Mouse (Mus musculus) lung, embryonic 16.5 days (tissue): ENCODE data around the gene Slc25a21. TPM values are rescaled to one million over a fixed set of nuclear protein-coding genes. Genes with fewer than 3 reads are reported as not detected.
A peak's percentile ranks its signal among the peaks of the same experiment; 100 is the strongest.

ENCODE experiments used
- ATAC-seq: fragments of 200-750 bp; cut with Nextera tagmentation; 2 replicates; pipeline ENCODE4 v1.8.0; 2017; ENCODE audit warnings: low read depth, mild to moderate bottlenecking, moderate library complexity
- H3K27ac ChIP-seq: fragments of 300-500 bp; sonication (generic); 2 replicates; pipeline ENCODE4 v1.5.1; 2014; ENCODE audit warnings: mild to moderate bottlenecking, control low read depth, low read length
- H3K27me3 ChIP-seq: fragments of 300-500 bp; sonication (generic); 2 replicates; pipeline ENCODE4 v1.6.1; 2014; ENCODE audit warnings: low read depth, low read length, mixed read lengths; ENCODE audit not compliant: control insufficient read depth, insufficient read depth
- H3K36me3 ChIP-seq: fragments of 300-500 bp; sonication (generic); 2 replicates; pipeline ENCODE4 v1.6.1; 2014; ENCODE audit warnings: low read length; ENCODE audit not compliant: control insufficient read depth, insufficient read depth
- H3K4me1 ChIP-seq: fragments of 300-500 bp; sonication (generic); replicated peaks from 2 replicates; pipeline ENCODE4 v1.6.1; 2014; ENCODE audit warnings: low read length, mixed read lengths; ENCODE audit not compliant: control insufficient read depth, insufficient read depth
- H3K4me2 ChIP-seq: fragments of 300-500 bp; sonication (generic); 2 replicates; pipeline ENCODE4 v1.6.1; 2014; ENCODE audit warnings: low read depth, low read length, control low read depth
- H3K4me3 ChIP-seq: fragments of 300-500 bp; sonication (generic); 2 replicates; pipeline ENCODE4 v1.5.1; 2014; ENCODE audit warnings: mild to moderate bottlenecking, low read length, control low read depth
- H3K9ac ChIP-seq: fragments of 300-500 bp; sonication (generic); 2 replicates; pipeline ENCODE4 v1.6.1; 2014; ENCODE audit warnings: low read length, control low read depth
- H3K9me3 ChIP-seq: fragments of 300-500 bp; sonication (generic); 2 replicates; pipeline ENCODE4 v1.6.1; 2016; ENCODE audit warnings: low read length; ENCODE audit not compliant: control insufficient read depth
- WGBS: fragments of 180-500 bp; shearing (Covaris S2); extraction: QIAGEN DNeasy Blood & Tissue Kit; methylation state at CpG from one replicate; pipeline ENCODE4 v1.1.7; 2014; 5-methylcytosine and 5-hydroxymethylcytosine counted together
- polyA plus RNA-seq: library from polyadenylated mRNA; unstranded; fragments of >200 nt; fragmentation: Nextera tagmentation; extraction: Ambion mirVana; gene quantifications from 2 replicates; pipeline ENCODE4 v1.2.1, GENCODE M21; 2015

Gene Slc25a21
- polyA plus RNA-seq, 1 experiment from 2014 or later: 0.30 TPM

DNA sequence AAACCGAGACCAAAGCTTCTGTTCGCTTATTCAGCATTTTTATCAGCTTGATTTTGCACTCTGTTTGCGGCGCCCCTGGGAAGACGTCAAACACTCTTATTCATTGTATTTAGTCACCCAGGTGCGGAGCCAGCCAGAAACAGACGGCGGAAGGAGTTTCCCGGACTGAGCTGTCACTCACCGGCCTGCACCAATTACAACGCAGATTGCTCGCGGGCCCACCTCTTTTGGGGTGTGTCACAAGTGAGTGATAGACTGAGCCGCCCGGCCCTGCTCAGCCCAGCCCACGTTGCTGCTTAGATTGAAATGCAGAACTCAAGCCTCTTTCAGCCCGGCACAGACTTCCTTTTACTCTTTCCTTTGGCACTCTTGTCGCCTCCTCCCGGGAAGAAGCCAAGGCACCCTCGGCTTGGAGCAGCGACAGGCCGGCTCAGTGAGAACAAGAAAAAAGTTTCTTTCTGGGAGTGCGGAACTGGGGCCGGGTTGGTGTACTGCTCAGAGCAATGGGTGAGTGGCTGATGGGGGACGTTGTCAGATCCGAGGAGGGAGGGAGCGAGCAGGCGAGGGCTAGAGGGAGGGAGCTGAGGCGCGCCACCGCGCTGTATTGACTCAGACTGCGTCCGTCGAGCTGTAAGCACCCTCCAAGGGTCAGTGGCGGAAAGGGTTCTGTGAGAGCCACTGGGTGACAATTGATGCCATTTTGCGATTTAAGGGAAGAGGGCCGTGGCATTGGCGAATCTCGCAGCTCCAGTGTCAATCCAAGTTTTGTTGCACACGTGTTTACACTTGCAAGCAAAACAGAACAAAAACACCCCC lies 501.7 kb downstream of the Slc25a21 start:
- peaks cover 92% of the 10 kb centered on the region for H3K27me3 ChIP-seq
- no peak overlapping the region for H3K27ac ChIP-seq
- no peak overlapping the region for H3K9ac ChIP-seq

DNA sequence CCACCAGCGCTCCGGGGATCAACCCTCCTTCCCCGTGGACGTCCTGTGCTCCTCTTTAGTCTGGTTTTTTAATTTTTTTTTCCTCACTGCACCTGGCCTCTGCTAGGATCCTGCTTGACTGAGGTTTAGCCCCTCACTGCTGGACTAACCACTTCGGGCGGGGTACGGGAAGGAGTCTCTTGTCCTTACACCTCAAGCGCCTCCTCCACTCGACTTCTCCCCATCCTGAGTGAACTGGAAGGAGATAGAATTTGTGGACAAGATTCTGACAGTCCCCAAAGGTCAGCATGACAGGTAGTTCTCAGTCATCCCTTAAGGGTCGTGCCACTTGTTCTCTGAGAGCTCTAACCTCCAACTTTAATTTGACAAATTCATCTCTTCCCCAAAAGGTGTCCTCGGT lies 502.3 kb downstream of the Slc25a21 start:
- Histone ChIP-seq H3K4me3 (peak overlapping the region; percentile 48), H3K9ac (no peak overlapping the region), H3K27me3 (peaks cover 93% of the 10 kb centered on the region), H3K9me3 (no peaks in the 10 kb centered on the region; the same call in 1 of the 2 replicates), H3K4me2 (peak overlapping the region; percentile 67), H3K36me3 (no peaks in the 10 kb centered on the region), H3K27ac (no peak overlapping the region), H3K4me1 (peaks cover 29% of the 10 kb centered on the region)
- no peak for ATAC-seq
- WGBS: 1% methylated on average over 11 of the region's 11 CpGs

More for the DNA sequence above, 501.7 kb downstream of the Slc25a21 start:
- H3K4me2 ChIP-seq: peak overlapping the region; percentile 67
- no peaks in the 10 kb centered on the region; the same call in 1 of the 2 replicates for H3K9me3 ChIP-seq
- ATAC-seq: peak; percentile 95
- peak overlapping the region; percentile 48 for H3K4me3 ChIP-seq
- peaks cover 29% of the 10 kb centered on the region for H3K4me1 ChIP-seq
- H3K36me3 ChIP-seq: no peaks in the 10 kb centered on the region
- WGBS: under 1% methylated on average over 41 of the region's 41 CpGs

DNA sequence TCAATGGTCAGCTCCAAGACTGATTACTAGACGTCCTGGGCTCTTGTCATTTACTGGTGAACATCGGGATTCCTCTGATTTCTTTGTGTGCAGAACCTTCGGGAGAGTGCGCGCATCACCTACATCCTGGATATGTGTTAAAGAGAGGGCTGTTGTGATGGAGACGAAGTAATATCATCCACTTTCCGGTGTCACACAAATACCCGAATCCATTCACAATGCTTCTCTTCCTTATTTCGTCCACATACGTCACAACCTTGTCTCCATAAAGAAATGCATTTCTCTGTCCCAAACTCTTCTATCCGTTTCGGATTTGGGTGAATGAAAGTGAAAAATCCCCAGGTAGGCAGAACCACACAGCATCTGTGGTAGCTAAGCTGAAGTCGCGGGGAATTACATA lies 502.9 kb downstream of the Slc25a21 start:
- Histone ChIP-seq H3K27me3 (peaks cover 94% of the 10 kb centered on the region), H3K36me3 (no peaks in the 10 kb centered on the region), H3K4me1 (peaks cover 29% of the 10 kb centered on the region), H3K9me3 (no peaks in the 10 kb centered on the region; the same call in 1 of the 2 replicates), H3K9ac (no peak overlapping the region), H3K4me3 (no peak overlapping the region), H3K4me2 (no peak overlapping the region), H3K27ac (no peak overlapping the region)
- no peak for ATAC-seq
- WGBS: 4% methylated on average over 14 of the region's 14 CpGs

DNA sequence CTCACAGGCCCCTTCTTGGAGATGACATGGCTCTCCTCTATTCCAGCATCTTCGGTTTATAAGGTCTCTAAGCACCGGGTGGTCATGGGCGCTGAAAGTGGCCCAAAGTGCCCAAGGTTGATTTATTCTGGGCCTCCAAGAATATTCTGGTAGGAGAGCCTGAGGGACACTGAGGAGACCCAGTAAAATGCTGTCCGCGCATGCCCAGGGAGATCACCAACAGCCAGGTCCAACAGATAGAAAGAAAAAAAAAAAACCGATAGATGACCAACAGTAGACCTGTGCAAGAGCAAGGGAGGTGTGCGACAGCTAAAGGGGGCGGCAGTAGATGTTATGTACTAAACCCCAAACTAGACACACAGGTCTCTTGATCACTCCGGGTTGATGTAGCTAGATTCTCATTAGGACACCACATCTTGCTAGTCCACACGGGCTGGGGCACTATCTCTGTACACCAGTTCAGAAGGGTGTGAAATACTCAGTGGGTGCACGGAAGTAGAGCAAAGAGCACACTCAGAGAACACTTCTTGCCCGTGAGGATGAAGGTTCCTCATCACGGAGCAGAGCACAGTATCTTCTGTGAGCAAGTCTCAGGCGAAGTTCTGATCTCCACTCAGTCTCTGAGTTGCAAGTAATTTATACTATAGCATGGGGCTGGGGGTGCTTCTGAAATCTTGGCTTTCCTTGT lies 503.7 kb downstream of the Slc25a21 start:
- Histone ChIP-seq H3K27me3 (peaks cover 96% of the 10 kb centered on the region), H3K36me3 (no peaks in the 10 kb centered on the region), H3K9me3 (no peaks in the 10 kb centered on the region; the same call in 1 of the 2 replicates), H3K27ac (no peak overlapping the region), H3K4me2 (no peak overlapping the region), H3K4me3 (no peak overlapping the region), H3K9ac (no peak overlapping the region), H3K4me1 (peaks cover 29% of the 10 kb centered on the region)
- WGBS: 14% methylated on average over 14 of the region's 14 CpGs
- ATAC-seq: no peak

DNA sequence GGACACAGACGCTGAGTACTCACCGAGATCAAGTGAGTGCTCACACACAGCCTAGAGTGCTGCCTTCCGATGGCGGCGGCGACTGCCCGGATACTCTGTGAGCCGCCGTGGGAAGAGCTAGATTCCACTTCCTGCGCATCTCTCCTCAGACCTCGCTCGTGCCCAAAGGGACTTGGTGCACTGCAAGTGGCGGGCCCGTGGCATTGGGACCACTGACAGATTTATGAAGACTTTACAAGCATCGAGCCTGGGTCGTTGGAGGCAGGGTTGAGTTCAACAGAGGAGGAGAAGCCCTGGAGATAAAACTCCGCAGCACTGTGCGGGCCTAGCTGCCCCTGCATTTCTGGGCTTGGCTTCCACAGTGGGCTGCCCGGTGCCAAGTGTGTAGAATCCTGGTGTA lies 504.7 kb downstream of the Slc25a21 start:
- peaks cover 27% of the 10 kb centered on the region for H3K4me1 ChIP-seq
- no peak; the same call in 1 of the 2 replicates for ATAC-seq
- H3K4me2 ChIP-seq: no peak overlapping the region
- peak overlapping the region; percentile 23; the same call in 1 of the 2 replicates for H3K4me3 ChIP-seq
- H3K36me3 ChIP-seq: no peaks in the 10 kb centered on the region
- peaks cover 98% of the 10 kb centered on the region for H3K27me3 ChIP-seq
- whole genome bisulfite sequencing: 8% methylated on average over 19 of the region's 19 CpGs
- H3K9ac ChIP-seq: no peak overlapping the region
- H3K27ac ChIP-seq: no peak overlapping the region
- H3K9me3 ChIP-seq: no peaks in the 10 kb centered on the region; the same call in 1 of the 2 replicates

DNA sequence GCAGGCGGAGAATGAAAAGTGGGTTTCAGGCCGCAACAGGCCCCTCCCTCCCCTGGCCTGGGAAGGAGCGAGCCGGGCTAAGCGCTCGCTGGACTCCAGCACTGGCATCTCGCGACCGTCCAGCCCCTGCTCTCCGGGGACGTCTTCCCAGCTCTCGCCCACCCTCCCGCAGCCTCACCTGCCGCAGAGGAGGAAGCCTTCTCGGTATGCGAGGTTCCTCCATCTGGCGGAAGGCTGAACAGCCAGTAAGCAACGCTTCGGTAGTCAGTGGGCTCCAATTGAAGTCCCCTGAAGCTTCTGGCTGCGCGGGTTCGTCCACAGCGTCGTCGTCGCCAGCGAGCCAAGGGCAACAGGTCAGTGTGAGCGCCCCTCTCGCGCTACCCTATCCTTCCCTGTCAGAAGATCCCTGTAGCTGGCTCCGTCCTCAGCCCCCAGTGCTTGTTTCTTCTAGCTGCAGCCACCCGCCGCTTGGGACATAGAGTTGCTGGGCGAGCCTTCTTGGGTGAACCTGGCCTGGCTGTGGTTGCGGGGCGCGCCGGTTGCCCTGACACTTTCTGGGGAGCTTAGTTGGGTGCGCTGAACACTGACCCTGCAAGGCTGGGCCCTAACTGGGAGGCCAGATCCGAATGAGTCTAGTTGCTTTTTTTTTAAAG lies 505.7 kb downstream of the Slc25a21 start, which contains the start of gene Pax9:
Gene Pax9, plus strand, starts transcription at position 341 of the 653 bp plus-strand sequence.
- no peak within 1 kb of the TSS for H3K27ac ChIP-seq
- peak within 1 kb of the TSS; percentile 37 for H3K4me2 ChIP-seq
- H3K4me1 ChIP-seq: peaks cover 21% of the 10 kb centered on the region
- H3K9ac ChIP-seq: no peak within 1 kb of the TSS
- H3K36me3 ChIP-seq: no peaks in the 10 kb centered on the region
- H3K9me3 ChIP-seq: no peaks in the 10 kb centered on the region; the same call in 1 of the 2 replicates
- WGBS: 2% methylated on average over 40 of the region's 40 CpGs
- ATAC-seq: no peak
- H3K4me3 ChIP-seq: peak within 1 kb of the TSS; percentile 26
- H3K27me3 ChIP-seq: peaks cover 95% of the 10 kb centered on the region

DNA sequence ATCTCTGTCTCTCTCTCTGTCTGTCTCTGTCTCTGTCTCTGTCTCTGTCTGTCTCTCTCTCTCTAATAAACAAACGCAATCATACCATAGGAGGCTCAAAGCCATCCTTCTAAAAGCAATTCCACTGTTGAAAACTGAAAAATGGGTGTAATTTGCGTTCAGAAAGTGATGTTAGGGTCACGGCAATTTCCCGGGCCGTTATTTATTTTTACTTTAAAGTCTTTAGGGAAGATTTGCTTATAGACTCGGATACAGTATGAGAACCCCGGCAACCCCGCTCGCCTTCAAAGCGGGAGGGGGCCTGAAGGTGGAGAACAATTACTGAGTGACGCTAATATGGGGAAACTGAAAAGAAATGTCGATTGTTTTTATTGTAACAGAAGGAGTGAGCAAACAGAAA lies 506.3 kb downstream of the Slc25a21 start:
- peaks cover 15% of the 10 kb centered on the region for H3K4me1 ChIP-seq
- peak overlapping the region; percentile 26 for H3K4me3 ChIP-seq
- WGBS: 4% methylated on average over 12 of the region's 12 CpGs
- no peaks in the 10 kb centered on the region for H3K36me3 ChIP-seq
- peak overlapping the region; percentile 37 for H3K4me2 ChIP-seq
- no peak overlapping the region for H3K27ac ChIP-seq
- no peak overlapping the region for H3K9ac ChIP-seq
- peaks cover 93% of the 10 kb centered on the region for H3K27me3 ChIP-seq
- H3K9me3 ChIP-seq: no peaks in the 10 kb centered on the region; the same call in 1 of the 2 replicates
- ATAC-seq: no peak

DNA sequence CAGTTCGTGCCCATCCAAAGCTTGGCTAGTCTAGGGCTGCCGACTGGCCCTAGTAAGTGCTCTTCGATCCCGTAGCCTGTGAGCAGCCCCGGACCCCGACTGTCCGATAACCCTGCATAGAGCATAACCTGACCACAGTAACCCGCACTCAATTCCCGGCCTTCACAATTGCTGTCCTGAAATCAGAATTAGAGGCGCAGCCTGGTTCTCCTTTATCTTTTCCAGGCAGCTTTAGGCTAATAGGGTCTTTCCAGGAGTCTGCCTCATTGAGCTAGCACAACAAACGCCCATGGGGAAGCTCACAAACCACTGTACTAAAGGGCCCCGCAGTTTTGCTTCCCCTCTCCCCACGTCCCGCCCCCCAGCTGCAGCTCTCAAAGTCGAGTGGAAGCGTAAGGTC lies 506.9 kb downstream of the Slc25a21 start:
- WGBS: 2% methylated on average over 16 of the region's 16 CpGs
- Histone ChIP-seq H3K4me2 (no peak overlapping the region), H3K4me1 (peaks cover 11% of the 10 kb centered on the region; the same call in 1 of the 2 replicates), H3K9ac (no peak overlapping the region), H3K4me3 (no peak overlapping the region), H3K9me3 (no peaks in the 10 kb centered on the region; the same call in 1 of the 2 replicates), H3K27ac (no peak overlapping the region), H3K36me3 (no peaks in the 10 kb centered on the region), H3K27me3 (peaks cover 90% of the 10 kb centered on the region)
- no peak for ATAC-seq
